Mouse (Mus musculus): ENCODE results near the gene Nkain4. TPM values are rescaled to one million over a fixed set of nuclear protein-coding genes. Genes with fewer than 3 reads are reported as not detected.

Gene Nkain4
- total and polyA plus RNA-seq, 3 experiments, result not detected

- in situ Hi-C loops (cut with MboI; ENCODE audit: low pct_ligation_motif_present, low pct_unique_long_range_greater_than_20kb, low sequenced_read_pairs) (no loop called here), dilution Hi-C loops (cut with MboI; ENCODE audit: extremely low pct_ligation_motif_present, extremely low pct_unique_long_range_greater_than_20kb, low sequenced_read_pairs) (no loop called here)
- H3K4me3 ChIP-seq (replicated peaks in 1 of 3; ENCODE audit: low read depth in 2 of 3, low read length in 2 of 3, poor library complexity in 1 of 3), result no peak overlapping the region
- no peak overlapping the region for H3K4me2 ChIP-seq (ENCODE audit: insufficient read depth, low read depth, poor library complexity, severe bottlenecking)
- DNase-seq (ENCODE audit: extremely low read depth), result peak; percentile 59
- peak; percentile 89 for TF ChIP-seq RAD21 (IDR thresholded peaks at IDR 0.05; ENCODE audit: low read depth, low read length)
- no peak for TF ChIP-seq USF1 (IDR thresholded peaks at IDR 0.05; ENCODE audit: low read depth, low read length)
- TF ChIP-seq SMC3 (IDR thresholded peaks at IDR 0.05; ENCODE audit: low read depth, low read length), result peak; percentile 72
- TF ChIP-seq CTCF (conservative IDR thresholded peaks at IDR 0.05 in 1 of 2, IDR thresholded peaks at IDR 0.05 in 1 of 2; ENCODE audit: low read depth in 2 of 2, low read length in 2 of 2), result peak; percentile 93 to 96
- TF ChIP-seq MEF2A (IDR thresholded peaks at IDR 0.05; ENCODE audit: borderline replicate concordance, low read depth, low read length), result no peak
- peaks cover 5% of the 10 kb centered on the region for H3K79me2 ChIP-seq (replicated peaks; ENCODE audit: control insufficient read depth, extremely low read depth, insufficient read depth, poor library complexity, severe bottlenecking)
- H3K9me3 ChIP-seq (replicated peaks; ENCODE audit: low read length), result no peaks in the 10 kb centered on the region
- no peak overlapping the region for H3K27ac ChIP-seq (ENCODE audit: insufficient read depth, low read depth)
- peaks cover 0 to 4% of the 10 kb centered on the region in 2 experiments; a peak in 1 of 4 replicates for H3K4me1 ChIP-seq (ENCODE audit: control insufficient read depth in 1 of 2, insufficient read depth in 2 of 2)
- H3K36me3 ChIP-seq (replicated peaks in 1 of 2; ENCODE audit: control insufficient read depth in 1 of 2, insufficient read depth in 1 of 2, low read length in 1 of 2), result no peaks in the 10 kb centered on the region
- H3K27me3 ChIP-seq (replicated peaks), result peaks cover 50% of the 10 kb centered on the region
- H3K9ac ChIP-seq (ENCODE audit: insufficient read depth, low read depth), result no peak overlapping the region
Observed at GRCm38 (mm10) chr2:180925176-180925575, 29.3 kb downstream of the Nkain4 start.

- Histone ChIP-seq H3K36me3 (replicated peaks in 1 of 2; ENCODE audit: control insufficient read depth in 1 of 2, insufficient read depth in 1 of 2, low read length in 1 of 2) (peaks cover 8 to 11% of the 10 kb centered on the region in 2 experiments), H3K9me3 (replicated peaks; ENCODE audit: low read length) (no peaks in the 10 kb centered on the region), H3K4me2 (ENCODE audit: insufficient read depth, low read depth, poor library complexity, severe bottlenecking) (no peak overlapping the region), H3K27me3 (replicated peaks) (peaks cover 29% of the 10 kb centered on the region), H3K79me2 (replicated peaks; ENCODE audit: control insufficient read depth, extremely low read depth, insufficient read depth, poor library complexity, severe bottlenecking) (peaks cover 28% of the 10 kb centered on the region), H3K4me1 (ENCODE audit: control insufficient read depth in 1 of 2, insufficient read depth in 2 of 2) (peaks cover 0 to 24% of the 10 kb centered on the region in 2 experiments; a peak in 2 of 4 replicates), H3K27ac (ENCODE audit: insufficient read depth, low read depth) (no peak overlapping the region), H3K4me3 (replicated peaks in 1 of 3; ENCODE audit: low read depth in 2 of 3, low read length in 2 of 3, poor library complexity in 1 of 3) (no peak overlapping the region), H3K9ac (ENCODE audit: insufficient read depth, low read depth) (no peak overlapping the region)
- DNase-seq (ENCODE audit: extremely low read depth), result no peak
- in situ Hi-C loops (cut with MboI; ENCODE audit: low pct_ligation_motif_present, low pct_unique_long_range_greater_than_20kb, low sequenced_read_pairs) (no loop called here), dilution Hi-C loops (cut with MboI; ENCODE audit: extremely low pct_ligation_motif_present, extremely low pct_unique_long_range_greater_than_20kb, low sequenced_read_pairs) (no loop called here)
- TF ChIP-seq ZMIZ1 (IDR thresholded peaks at IDR 0.05; ENCODE audit: low read depth, low read length), result no peak
- TF ChIP-seq ZC3H11A (IDR thresholded peaks at IDR 0.05; ENCODE audit: low read depth, low read length), result no peak
Observed at GRCm38 (mm10) chr2:180922739-180923138, 31.8 kb downstream of the Nkain4 start.

- no peak within 1 kb of the TSS for H3K27ac ChIP-seq (ENCODE audit: insufficient read depth, low read depth)
- H3K4me2 ChIP-seq (ENCODE audit: insufficient read depth, low read depth, poor library complexity, severe bottlenecking), result peak within 1 kb of the TSS; percentile 58
- dilution Hi-C loops (cut with MboI; ENCODE audit: extremely low pct_ligation_motif_present, extremely low pct_unique_long_range_greater_than_20kb, low sequenced_read_pairs), result no loop called here
- peaks cover 11% of the 10 kb centered on the region for H3K27me3 ChIP-seq (replicated peaks)
- in situ Hi-C loops (cut with MboI; ENCODE audit: low pct_ligation_motif_present, low pct_unique_long_range_greater_than_20kb, low sequenced_read_pairs), result no loop called here
- DNase-seq (ENCODE audit: extremely low read depth), result peak; percentile 93
- peaks cover 0 to 30% of the 10 kb centered on the region in 2 experiments; a peak in 2 of 4 replicates for H3K4me1 ChIP-seq (ENCODE audit: control insufficient read depth in 1 of 2, insufficient read depth in 2 of 2)
- H3K36me3 ChIP-seq (replicated peaks in 1 of 2; ENCODE audit: control insufficient read depth in 1 of 2, insufficient read depth in 1 of 2, low read length in 1 of 2), result peaks cover 17 to 28% of the 10 kb centered on the region in 2 experiments
- H3K4me3 ChIP-seq (replicated peaks in 1 of 3; ENCODE audit: low read depth in 2 of 3, low read length in 2 of 3, poor library complexity in 1 of 3), result peak within 1 kb of the TSS; percentile 93 to 100 (median 99)
- H3K9ac ChIP-seq (ENCODE audit: insufficient read depth, low read depth), result peak within 1 kb of the TSS; percentile 98
- no peaks in the 10 kb centered on the region for H3K9me3 ChIP-seq (replicated peaks; ENCODE audit: low read length)
- H3K79me2 ChIP-seq (replicated peaks; ENCODE audit: control insufficient read depth, extremely low read depth, insufficient read depth, poor library complexity, severe bottlenecking), result peaks cover 45% of the 10 kb centered on the region
- TF ChIP-seq TCF12 (IDR thresholded peaks at IDR 0.05; ENCODE audit: low read depth, low read length) (peak; percentile 59), MEF2A (IDR thresholded peaks at IDR 0.05; ENCODE audit: borderline replicate concordance, low read depth, low read length) (no peak), ETS1 (conservative IDR thresholded peaks at IDR 0.05; ENCODE audit: low read depth, low read length) (no peak), EP300 (IDR thresholded peaks at IDR 0.05; ENCODE audit: low read length) (no peak), NELFE (IDR thresholded peaks at IDR 0.05; ENCODE audit: low read depth, low read length) (peak; percentile 74), KAT2A (IDR thresholded peaks at IDR 0.05; ENCODE audit: insufficient replicate concordance, low read length) (peak; percentile 65; the same call in 1 of the 2 replicates), GABPA (IDR thresholded peaks at IDR 0.05; ENCODE audit: insufficient replicate concordance, low read depth, low read length) (no peak), SIN3A (IDR thresholded peaks at IDR 0.05; ENCODE audit: low read length) (no peak; the same call in 1 of the 2 replicates), MAX (IDR thresholded peaks at IDR 0.05; ENCODE audit: low read length) (peak; percentile 91), ELF1 (IDR thresholded peaks at IDR 0.05; ENCODE audit: low read depth, low read length) (peak; percentile 54; the same call in 1 of the 2 replicates), CHD2 (IDR thresholded peaks at IDR 0.05; ENCODE audit: low read length) (0 out of 2 replicates have a peak, but pooled peaks have one; percentile 42), POLR2AphosphoS2 (IDR thresholded peaks at IDR 0.05; ENCODE audit: low read depth, low read length) (no peak; the same call in 1 of the 2 replicates), MAFK (IDR thresholded peaks at IDR 0.05; ENCODE audit: insufficient replicate concordance, low read length) (no peak), E2F4 (IDR thresholded peaks at IDR 0.05; ENCODE audit: insufficient replicate concordance, low read depth, low read length) (no peak), RCOR1 (conservative IDR thresholded peaks at IDR 0.05; ENCODE audit: low read depth, low read length) (no peak), JUND (conservative IDR thresholded peaks at IDR 0.05; ENCODE audit: low read depth, low read length) (no peak), MYC (IDR thresholded peaks at IDR 0.05; ENCODE audit: low read depth, low read length) (peak; percentile 81), ZMIZ1 (IDR thresholded peaks at IDR 0.05; ENCODE audit: low read depth, low read length) (peak; percentile 60), IRF4 (IDR thresholded peaks at IDR 0.05; ENCODE audit: low read depth, low read length) (no peak), ZC3H11A (IDR thresholded peaks at IDR 0.05; ENCODE audit: low read depth, low read length) (no peak), CTCF (conservative IDR thresholded peaks at IDR 0.05 in 1 of 2, IDR thresholded peaks at IDR 0.05 in 1 of 2; ENCODE audit: low read depth in 2 of 2, low read length in 2 of 2) (no peak)
Observed at GRCm38 (mm10) chr2:180920810-180921400, 33.6 kb downstream of the Nkain4 start, which contains the start of gene Ythdf1. Ythdf1 (minus strand) TSS chr2:180920949.

Measured in CH12.LX (cell line).